ENCODE assay signal across 20 mouse cellular contexts in the genomic region with DNA sequence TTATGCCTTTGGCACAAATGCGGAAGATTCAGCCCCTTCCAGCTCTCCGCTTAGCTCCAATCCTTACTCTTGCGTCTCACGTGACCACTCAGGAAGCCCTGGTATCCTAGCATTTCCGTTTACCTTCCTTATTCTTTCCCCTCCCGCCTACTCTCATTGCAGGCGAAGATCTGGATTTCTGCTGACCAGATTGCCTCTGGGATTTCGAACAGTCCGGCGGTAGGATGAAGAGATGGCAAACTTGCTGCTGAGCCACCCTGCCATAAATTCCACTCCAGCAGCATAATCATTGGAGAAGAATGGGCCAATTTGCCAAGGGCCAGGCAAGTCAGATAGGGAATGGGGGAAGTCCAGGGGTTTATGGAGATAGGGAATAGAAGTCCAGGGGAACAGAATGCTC.
"Had no signal": no experiment of that assay in that cellular context is flagged by ENCODE, and none has a peak within 500 bp of the region (broad histone marks: within the 10 kb centered on the region; RNA-seq: fewer than 3 reads in every experiment).

No protein-coding gene starts in this region.

- DNase-seq: kidney, postnatal 25 days; layer of hippocampus, adult 9-11 months; lung, adult 18-20 months; lung, postnatal 10 days; lung, postnatal 36 days; midbrain, embryonic 14.5 days; right cerebral cortex, adult 18-20 months; right cerebral cortex, postnatal 14 days; right cerebral cortex, postnatal 4 days; thymus, adult 2 months; thymus, postnatal 14 days; thymus, postnatal 4 days had no signal

- ATAC-seq: liver, embryonic 12.5 days had no signal

- H3K4me2 ChIP-seq: limb, embryonic 15.5 days; liver, embryonic 12.5 days; liver, embryonic 15.5 days; lung, embryonic 15.5 days; midbrain, embryonic 11.5 days had no signal

- H3K9ac ChIP-seq: limb, embryonic 15.5 days; liver, embryonic 12.5 days; liver, embryonic 15.5 days; lung, embryonic 15.5 days had no signal

- H3K27me3 ChIP-seq: limb, embryonic 15.5 days; liver, embryonic 12.5 days; liver, embryonic 15.5 days; lung, embryonic 15.5 days had no signal

- H3K4me1 ChIP-seq: liver, embryonic 12.5 days; liver, embryonic 15.5 days; lung, embryonic 15.5 days had no signal

- H3K36me3 ChIP-seq: limb, embryonic 15.5 days; liver, embryonic 12.5 days; liver, embryonic 15.5 days; lung, embryonic 15.5 days had no signal

- H3K9me3 ChIP-seq: limb, embryonic 15.5 days; liver, embryonic 12.5 days; liver, embryonic 15.5 days; lung, embryonic 15.5 days had no signal

- H3K4me3 ChIP-seq: layer of hippocampus, adult 2 months; limb, embryonic 15.5 days; liver, embryonic 12.5 days; liver, embryonic 15.5 days; lung, embryonic 15.5 days had no signal

- H3K27ac ChIP-seq: kidney, postnatal 0 days; layer of hippocampus, adult 2 months; limb, embryonic 15.5 days; liver, embryonic 12.5 days; liver, embryonic 15.5 days; lung, embryonic 15.5 days; stomach, postnatal 0 days had no signal
